Mouse (Mus musculus) midbrain, postnatal 0 days (tissue): ENCODE measurements at regions not wholly inside any gene's neighbourhood (a gene's known extent, or its start where the extent isn't known, plus 50 kb on each side); places are given as distances from the start of the nearest gene placed in this dataset.

Experiments
- ATAC-seq: fragments of 200-750 bp; cut with Nextera tagmentation; 2 replicates; pipeline ENCODE4 v1.8.0; 2017; ENCODE audit warnings: moderate number of reproducible peaks, mild to moderate bottlenecking, moderate TSS enrichment, moderate library complexity; ENCODE audit not compliant: low FRiP score
- DNase-seq: peaks from one replicate; pipeline ENCODE4 v3.0.0-alpha.2; 2015; ENCODE audit warnings: low spot score
- H3K27ac ChIP-seq: fragments of 300-500 bp; sonication (generic); 2 replicates; pipeline ENCODE4 v1.5.1; 2014; ENCODE audit warnings: low read depth, mild to moderate bottlenecking, low read length, mixed read lengths
- H3K27me3 ChIP-seq: fragments of 300-500 bp; sonication (generic); 2 replicates; pipeline ENCODE4 v1.6.1; 2014; ENCODE audit warnings: low read length, control low read depth, mixed read lengths; ENCODE audit not compliant: insufficient read depth
- H3K36me3 ChIP-seq: fragments of 300-500 bp; sonication (generic); 2 replicates; pipeline ENCODE4 v1.6.1; 2014; ENCODE audit warnings: low read length, control low read depth, mixed read lengths; ENCODE audit not compliant: insufficient read depth
- H3K4me1 ChIP-seq: fragments of 300-500 bp; sonication (generic); 2 replicates; pipeline ENCODE4 v1.6.1; 2014; ENCODE audit warnings: mild to moderate bottlenecking, control low read depth, antibody characterized with exemption, low read length, mixed read lengths; ENCODE audit not compliant: insufficient read depth
- H3K4me2 ChIP-seq: fragments of 300-500 bp; sonication (generic); 2 replicates; pipeline ENCODE4 v1.6.1; 2014; ENCODE audit warnings: low read depth, mild to moderate bottlenecking, low read length, mixed read lengths; ENCODE audit not compliant: poor library complexity, severe bottlenecking
- H3K4me3 ChIP-seq: fragments of 300-500 bp; sonication (generic); 2 replicates; pipeline ENCODE4 v1.5.1; 2014; ENCODE audit warnings: low read depth, mild to moderate bottlenecking, low read length, moderate library complexity
- H3K9ac ChIP-seq: fragments of 300-500 bp; sonication (generic); replicated peaks from 2 replicates; pipeline ENCODE4 v1.6.1; 2014; ENCODE audit warnings: mild to moderate bottlenecking, low read length, moderate library complexity, mixed read lengths; ENCODE audit not compliant: poor library complexity, severe bottlenecking
- H3K9me3 ChIP-seq: fragments of 300-500 bp; sonication (generic); 2 replicates; pipeline ENCODE4 v1.6.1; 2016; ENCODE audit warnings: low read length, control low read depth
- CTCF ChIP-seq: IDR thresholded peaks from 2 replicates; pipeline ENCODE4 v1.5.1; 2016; ENCODE audit warnings: antibody characterized with exemption, mild to moderate bottlenecking
- WGBS: fragments of 180-500 bp; shearing (Covaris S2); extraction: QIAGEN DNeasy Blood & Tissue Kit; methylation state at CpG from one replicate; pipeline ENCODE4 v1.1.7; 2014; 5-methylcytosine and 5-hydroxymethylcytosine counted together

DNA sequence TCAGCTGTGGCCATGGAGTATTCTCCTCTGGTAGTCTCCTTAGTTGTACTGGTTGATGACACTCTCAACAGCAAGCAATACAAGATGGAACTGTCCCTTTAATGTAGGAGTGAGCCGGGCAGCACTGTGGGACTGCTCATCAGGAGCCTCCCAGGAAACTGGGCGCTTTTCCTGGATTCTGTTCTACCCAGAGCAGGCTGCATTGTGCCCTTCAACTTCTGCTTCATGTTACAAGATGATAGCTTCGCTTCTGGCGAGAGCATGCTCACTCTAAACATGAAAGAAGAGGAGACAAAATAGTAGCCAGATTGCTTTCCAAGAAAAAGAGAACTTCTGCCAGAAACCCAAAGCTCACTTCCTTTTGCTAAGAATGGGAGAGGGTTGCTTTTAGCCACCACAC is 271.8 kb downstream of the Zfp619 start:
- Histone ChIP-seq H3K36me3 (no peaks in the 10 kb centered on the region), H3K4me3 (no peak overlapping the region), H3K27ac (no peak overlapping the region), H3K4me2 (no peak overlapping the region), H3K9me3 (no peaks in the 10 kb centered on the region), H3K4me1 (no peaks in the 10 kb centered on the region), H3K27me3 (no peaks in the 10 kb centered on the region), H3K9ac (no peak overlapping the region)
- WGBS, result 83% methylated on average over 4 of the region's 4 CpGs
- peak; percentile 1 for DNase-seq
- ATAC-seq, result no peak
- no peak for TF ChIP-seq CTCF

DNA sequence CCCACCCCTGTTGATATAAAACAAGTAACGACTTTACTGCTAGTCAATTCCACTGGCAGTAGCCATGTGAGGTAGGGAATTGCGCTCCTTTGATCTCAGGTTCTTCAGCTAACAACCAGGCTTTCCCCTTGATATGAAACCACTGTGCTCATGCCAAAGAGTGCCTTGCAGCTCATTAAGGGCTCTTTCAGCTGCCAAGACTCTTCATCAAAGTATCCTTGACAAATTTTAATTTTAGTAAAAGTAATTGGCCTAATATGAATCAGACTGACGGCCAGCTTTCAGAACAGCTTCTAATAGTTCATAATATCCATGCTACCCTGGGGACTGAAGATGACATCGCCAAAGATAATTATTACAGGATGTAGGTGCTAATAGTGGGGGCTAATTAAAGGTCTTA is 272.3 kb downstream of the Zfp619 start:
- Histone ChIP-seq H3K36me3 (no peaks in the 10 kb centered on the region), H3K4me2 (no peak overlapping the region), H3K27me3 (no peaks in the 10 kb centered on the region), H3K4me3 (no peak overlapping the region), H3K9ac (no peak overlapping the region), H3K27ac (no peak overlapping the region), H3K4me1 (no peaks in the 10 kb centered on the region), H3K9me3 (no peaks in the 10 kb centered on the region)
- ATAC-seq, result no peak
- TF ChIP-seq CTCF, result no peak
- 82% methylated on average over 4 of the region's 4 CpGs for WGBS
- DNase-seq, result peak; percentile 19

DNA sequence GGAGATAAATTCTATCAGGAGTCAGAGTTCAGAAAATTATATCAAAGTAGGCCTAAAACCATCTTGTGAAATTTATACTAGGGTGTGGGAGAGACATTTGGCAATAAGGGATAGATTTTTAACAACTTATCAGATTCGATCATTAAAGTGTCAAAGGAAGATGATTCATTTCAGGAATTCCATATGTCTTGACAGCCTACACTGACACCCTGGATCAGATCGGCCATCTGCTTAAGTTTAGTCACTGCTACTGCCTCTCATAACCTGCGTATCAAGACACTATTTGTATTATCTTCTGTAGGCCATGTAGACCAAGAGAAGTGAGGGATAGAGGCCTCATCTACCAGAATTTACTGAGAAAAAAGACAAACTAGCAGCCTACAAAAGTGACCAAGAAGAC is 277.2 kb downstream of the Zfp619 start:
- Histone ChIP-seq H3K4me3 (no peak overlapping the region), H3K36me3 (no peaks in the 10 kb centered on the region), H3K9me3 (no peaks in the 10 kb centered on the region), H3K27me3 (no peaks in the 10 kb centered on the region), H3K27ac (no peak overlapping the region), H3K4me1 (no peaks in the 10 kb centered on the region), H3K4me2 (no peak overlapping the region), H3K9ac (no peak overlapping the region)
- WGBS, result 95% methylated on average over 3 of the region's 3 CpGs
- DNase-seq, result no peak
- TF ChIP-seq CTCF, result no peak
- ATAC-seq, result no peak

DNA sequence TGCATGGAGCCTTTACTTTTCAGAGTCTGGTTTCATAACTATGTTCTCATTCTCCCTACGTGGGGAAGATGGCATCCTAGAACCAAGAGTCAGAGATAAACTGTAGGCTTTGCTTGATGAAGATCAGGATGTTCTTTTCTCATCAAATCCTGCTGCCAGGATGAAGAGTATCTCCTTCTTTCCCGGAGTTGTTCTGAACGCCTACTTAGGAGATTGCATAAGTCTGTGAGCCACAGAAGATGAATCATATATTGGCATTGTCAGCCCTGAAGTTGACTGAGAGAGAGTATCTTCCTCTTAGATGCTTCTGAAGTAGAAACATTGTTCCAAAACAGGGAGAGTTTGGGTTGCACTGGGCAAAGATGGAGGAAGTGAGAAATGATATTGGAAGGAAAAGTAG is 286.7 kb downstream of the Zfp619 start:
- no peak for TF ChIP-seq CTCF
- WGBS, result 82% methylated on average over 3 of the region's 3 CpGs
- H3K4me2 ChIP-seq, result no peak overlapping the region
- H3K27me3 ChIP-seq, result no peaks in the 10 kb centered on the region
- no peak overlapping the region for H3K9ac ChIP-seq
- no peak overlapping the region for H3K4me3 ChIP-seq
- DNase-seq, result no peak
- H3K9me3 ChIP-seq, result no peaks in the 10 kb centered on the region
- H3K27ac ChIP-seq, result no peak overlapping the region
- H3K4me1 ChIP-seq, result no peaks in the 10 kb centered on the region
- ATAC-seq, result no peak
- no peaks in the 10 kb centered on the region for H3K36me3 ChIP-seq

DNA sequence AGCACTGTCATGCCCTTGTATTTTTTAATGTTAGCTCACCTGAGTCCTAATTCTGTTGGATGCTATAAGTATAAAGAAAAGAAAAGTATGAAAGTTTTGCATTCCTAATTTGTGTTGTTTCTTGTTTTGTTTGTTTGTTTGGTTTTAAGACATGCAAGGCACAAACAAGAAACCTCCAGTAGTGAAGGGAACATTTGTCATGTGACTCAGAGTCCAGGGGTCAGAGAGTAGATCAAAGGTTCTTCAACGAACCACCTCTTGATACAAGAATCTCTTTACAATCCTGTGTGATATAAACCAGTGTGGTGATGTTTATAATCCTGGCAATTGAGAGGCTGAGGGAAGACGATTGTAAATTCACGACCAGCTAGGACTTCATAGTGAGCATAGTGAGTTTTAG is 300.5 kb downstream of the Zfp619 start:
- ATAC-seq (no peak), DNase-seq (no peak)
- Histone ChIP-seq H3K36me3 (no peaks in the 10 kb centered on the region), H3K27me3 (no peaks in the 10 kb centered on the region), H3K4me3 (no peak overlapping the region), H3K4me1 (no peaks in the 10 kb centered on the region), H3K9ac (no peak overlapping the region), H3K4me2 (no peak overlapping the region), H3K9me3 (no peaks in the 10 kb centered on the region), H3K27ac (no peak overlapping the region)
- no peak for TF ChIP-seq CTCF
- 77% methylated on average over 3 of the region's 3 CpGs for WGBS

DNA sequence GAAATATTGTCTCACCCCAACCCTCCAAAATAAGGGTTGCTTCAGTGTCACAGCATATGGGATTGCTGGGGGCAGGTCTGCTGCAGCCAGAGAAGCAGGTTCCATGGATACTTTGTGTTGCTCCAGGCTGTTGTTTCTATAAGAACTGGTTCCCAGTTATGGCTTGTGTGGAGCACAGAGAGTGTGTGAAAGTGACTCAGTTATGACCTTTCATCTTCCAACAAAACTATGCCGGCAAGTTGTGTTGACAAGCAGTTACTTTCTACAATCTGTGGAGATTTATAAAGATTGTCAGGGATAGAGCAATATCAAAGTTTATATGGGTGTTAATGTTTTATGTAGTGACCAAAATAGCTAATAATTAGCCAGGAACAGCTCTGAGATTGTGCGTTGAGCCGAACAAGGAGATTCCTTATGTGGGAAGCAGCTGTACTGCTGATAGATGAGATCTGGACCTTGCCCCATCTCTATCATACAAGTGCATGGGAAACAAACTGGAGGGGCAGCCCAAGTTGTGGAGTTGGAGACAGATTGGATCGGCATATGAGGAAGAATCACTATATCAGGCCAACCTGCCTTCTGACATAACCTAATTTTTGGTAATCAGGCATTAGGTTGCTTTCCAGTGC is 305.1 kb downstream of the Zfp619 start:
- H3K27ac ChIP-seq, result no peak overlapping the region
- H3K36me3 ChIP-seq, result no peaks in the 10 kb centered on the region
- no peak overlapping the region for H3K4me3 ChIP-seq
- no peak overlapping the region for H3K9ac ChIP-seq
- H3K4me1 ChIP-seq, result no peaks in the 10 kb centered on the region
- 95% methylated on average over 4 of the region's 4 CpGs for whole genome bisulfite sequencing
- DNase-seq, result no peak
- no peaks in the 10 kb centered on the region for H3K27me3 ChIP-seq
- no peak for ATAC-seq
- no peaks in the 10 kb centered on the region for H3K9me3 ChIP-seq
- no peak for TF ChIP-seq CTCF
- no peak overlapping the region for H3K4me2 ChIP-seq
